Mouse (Mus musculus) megakaryocyte, adult 5-6 weeks (primary cell): ENCODE measurements around the gene Ap1g1. TPM values are rescaled to one million over a fixed set of nuclear protein-coding genes. Genes with fewer than 3 reads are reported as not detected.
"Not testable (repeated sequence)": the region's sequence is repeated elsewhere in the genome, so short reads cannot be mapped to it uniquely, and the experiment has no call there.

ENCODE experiments used
- ATAC-seq: 2 replicates; pipeline ENCODE4 v1.8.0; 2016; ENCODE audit warnings: mild to moderate bottlenecking, inconsistent platforms; ENCODE audit not compliant: poor library complexity, severe bottlenecking
- total RNA-seq, 2 experiments: library from RNA; stranded (forward) in 1 of 2; stranded (reverse) in 1 of 2; fragments of 153-499, 151-499 nt in 1 of 2; fragments of 221-1000, 200-1000 nt in 1 of 2; gene quantifications; 2 replicates each; pipeline versions ENCODE4 v1.2.3 to v1.2.4; 2015 to 2017

The Ap1g1 gene
- total RNA-seq, 2 experiments from 2014 or later, result 68.4 to 85.2 TPM

DNA sequence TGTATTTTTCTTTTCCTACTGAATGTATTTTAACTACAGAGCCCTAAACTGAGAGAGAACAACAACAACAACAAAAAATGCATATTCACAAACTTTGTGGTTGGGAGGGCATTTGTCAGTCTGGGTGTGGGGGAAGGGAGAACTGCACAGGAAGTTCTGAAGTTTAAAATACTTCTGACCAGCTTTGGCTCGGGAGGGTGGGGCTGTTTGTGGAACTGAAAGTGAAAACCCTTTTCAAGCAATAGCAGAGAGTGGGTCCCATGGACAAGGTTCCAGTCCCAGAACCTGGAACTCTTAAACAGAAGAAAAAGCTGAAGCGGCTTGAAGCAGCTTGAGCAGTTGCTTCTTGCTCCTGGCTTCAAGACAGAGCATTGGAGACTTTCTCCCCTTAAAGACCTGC, 85.0 kb downstream of the Ap1g1 start:
- peak; percentile 74 for ATAC-seq

DNA sequence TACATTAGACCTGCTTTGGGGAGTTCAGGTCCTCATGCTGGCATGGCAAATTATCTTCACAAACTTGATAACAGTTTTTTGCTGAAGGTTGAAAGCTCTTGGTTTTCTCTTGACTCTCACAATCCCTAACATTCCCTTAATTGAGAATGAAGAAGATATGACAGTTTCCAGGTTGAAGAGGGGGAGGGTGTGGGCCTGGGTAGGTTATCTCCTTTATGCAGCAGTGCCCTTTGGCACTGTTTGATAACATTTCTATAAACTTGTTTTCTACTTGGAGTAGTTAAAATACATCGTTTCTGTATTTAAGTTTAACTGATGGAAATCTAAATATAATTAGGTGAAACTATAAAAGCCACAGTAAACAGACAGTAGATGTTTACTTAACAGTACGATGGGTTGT, 86.4 kb downstream of the Ap1g1 start:
- no peak for ATAC-seq

DNA sequence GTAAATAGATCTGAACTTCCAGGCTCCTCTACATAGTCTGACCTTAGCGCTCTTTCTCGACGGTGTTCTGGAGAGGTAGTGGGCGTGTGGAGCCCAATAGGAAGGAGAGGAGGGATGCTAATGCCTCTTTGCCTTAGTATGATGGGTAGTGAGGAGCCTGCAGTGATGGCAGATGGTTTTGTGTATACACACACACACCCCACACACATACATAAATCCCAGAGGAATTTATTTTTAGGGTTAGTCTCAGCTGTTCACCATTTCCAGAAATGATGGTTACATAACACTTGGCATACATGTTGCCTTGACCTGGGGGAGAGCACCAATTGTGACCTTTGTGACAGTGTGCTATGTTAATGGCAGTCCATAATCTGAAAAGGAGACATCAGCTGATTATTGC, 87.2 kb downstream of the Ap1g1 start:
- ATAC-seq, result no peak

DNA sequence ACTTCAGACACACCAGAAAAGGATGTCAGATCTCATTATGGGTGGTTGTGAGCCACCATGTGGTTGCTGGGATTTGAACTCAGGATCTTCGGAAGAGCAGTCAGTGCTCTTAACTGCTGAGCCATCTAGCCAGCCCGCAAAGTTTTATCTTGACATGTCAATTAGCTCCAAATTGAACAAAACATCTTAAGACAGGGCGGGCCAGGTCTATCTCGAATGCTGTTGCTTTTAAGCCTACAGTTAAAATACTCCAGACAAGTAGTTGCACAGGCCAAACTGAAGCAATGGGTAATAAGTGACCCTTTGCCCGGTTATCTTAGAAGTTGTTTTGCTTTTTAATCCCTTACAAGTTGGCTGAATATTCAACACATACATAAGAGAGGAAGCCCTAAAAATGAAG, 88.3 kb downstream of the Ap1g1 start:
- no peak for ATAC-seq

DNA sequence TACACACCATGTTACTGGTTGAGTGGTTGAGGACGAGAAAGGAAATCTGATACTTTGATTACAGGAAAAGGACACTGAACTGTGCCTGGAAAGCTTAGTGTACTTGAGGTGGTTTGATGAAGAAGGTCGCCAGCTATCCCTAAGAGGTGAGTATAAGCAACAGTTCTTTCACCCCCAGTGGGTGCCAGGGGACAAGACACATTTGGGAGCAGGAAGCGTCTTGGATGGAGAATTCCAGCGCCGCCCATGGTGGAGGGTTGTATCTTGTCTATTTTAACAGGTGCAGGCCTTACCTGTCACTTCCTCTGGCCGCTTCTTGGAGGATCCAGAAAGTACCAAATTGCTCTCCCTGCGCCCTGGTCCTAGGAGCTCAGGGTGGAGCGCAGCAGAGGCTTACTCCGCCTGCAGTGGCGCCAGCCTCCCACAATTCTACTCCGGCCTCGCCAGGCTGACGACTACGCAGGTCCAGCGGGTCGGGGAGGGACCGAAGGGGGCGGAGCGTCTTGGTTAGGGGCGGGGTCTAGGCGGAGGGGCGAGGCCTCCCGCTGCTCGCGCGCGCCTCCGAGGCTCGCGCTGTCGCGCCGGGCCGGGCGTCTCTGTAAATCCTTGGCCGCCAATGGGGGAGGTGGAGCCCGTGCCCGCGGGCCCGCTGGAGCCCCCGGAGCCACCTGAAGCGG, 89.8 kb downstream of the Ap1g1 start, which contains the start of gene Phlpp2:
Gene Phlpp2, plus strand, starts transcription at position 540 of the 677 bp plus-strand sequence.
- peak; percentile 93 for ATAC-seq

DNA sequence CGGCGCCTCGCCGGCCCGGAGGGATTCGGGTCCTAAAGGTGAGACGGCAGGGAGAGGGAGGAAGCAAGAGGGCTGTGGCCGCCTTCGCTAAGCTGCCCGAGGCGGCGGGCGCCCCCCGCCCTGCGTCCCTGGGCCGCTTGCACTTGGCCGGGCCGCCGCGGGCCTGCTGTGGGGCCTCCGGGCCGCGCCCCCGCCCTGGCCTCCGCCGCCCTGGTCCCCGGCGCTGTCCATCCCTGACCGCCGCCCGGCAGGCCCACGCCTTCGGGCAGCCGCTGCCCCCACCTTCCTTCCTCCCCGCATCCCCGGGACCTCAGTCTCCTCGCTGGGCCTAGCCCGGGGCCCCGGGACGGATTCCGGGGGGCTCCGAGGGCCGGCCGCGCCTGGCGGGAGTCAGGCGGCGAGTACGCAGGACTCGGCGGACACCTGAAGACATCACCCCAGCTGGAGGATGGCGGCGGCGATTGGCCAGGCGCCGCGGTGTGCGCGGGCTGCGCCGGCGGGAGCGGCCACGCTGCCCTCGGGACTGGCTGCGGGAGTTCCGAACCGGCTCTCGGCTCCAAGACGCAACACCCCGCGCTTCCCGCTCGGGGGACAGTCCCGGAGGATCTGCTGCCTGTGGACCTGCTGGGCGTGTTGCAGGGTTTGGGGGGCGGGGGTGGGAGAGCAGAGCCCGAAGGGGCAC, 90.5 kb downstream of the Ap1g1 start:
- peak; percentile 25 for ATAC-seq

DNA sequence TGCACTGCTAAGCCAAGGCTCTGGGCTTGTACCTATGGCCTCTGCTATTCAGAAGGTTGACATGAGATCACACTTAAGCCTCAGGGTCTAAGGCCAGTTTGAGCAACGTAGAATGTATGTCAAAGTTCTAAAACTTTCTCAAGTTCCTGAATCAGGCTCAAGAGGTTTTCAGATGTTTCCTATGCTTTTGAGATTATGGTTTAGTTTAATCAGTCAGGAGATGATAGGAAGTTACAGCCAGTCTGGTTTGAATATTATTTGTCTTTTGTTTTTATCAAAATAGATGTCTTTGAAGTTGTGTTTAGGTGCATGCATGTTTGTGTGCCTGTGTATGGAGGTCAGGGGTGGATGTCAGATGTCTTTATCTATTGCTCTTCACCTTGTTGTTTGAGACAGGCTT, 92.7 kb downstream of the Ap1g1 start:
- ATAC-seq, result no peak

DNA sequence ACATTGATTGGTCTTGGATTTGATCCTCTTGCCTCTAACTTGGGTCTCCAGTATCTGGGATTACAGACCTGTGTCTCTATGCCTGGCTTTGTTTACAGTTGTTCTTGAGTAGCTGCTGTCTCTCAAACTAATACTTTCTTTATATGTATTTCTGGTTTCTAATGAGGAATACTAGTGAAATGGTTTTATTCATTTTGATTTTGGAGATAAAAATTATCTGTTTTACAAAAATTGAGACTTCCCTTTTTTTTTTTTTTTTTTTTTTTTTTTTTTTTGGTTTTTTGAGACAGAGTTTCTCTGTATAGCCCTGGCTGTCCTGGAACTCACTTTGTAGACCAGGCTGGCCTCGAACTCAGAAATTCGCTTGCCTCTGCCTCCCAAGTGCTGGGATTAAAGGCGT, 95.4 kb downstream of the Ap1g1 start:
- not testable (repeated sequence) for ATAC-seq

DNA sequence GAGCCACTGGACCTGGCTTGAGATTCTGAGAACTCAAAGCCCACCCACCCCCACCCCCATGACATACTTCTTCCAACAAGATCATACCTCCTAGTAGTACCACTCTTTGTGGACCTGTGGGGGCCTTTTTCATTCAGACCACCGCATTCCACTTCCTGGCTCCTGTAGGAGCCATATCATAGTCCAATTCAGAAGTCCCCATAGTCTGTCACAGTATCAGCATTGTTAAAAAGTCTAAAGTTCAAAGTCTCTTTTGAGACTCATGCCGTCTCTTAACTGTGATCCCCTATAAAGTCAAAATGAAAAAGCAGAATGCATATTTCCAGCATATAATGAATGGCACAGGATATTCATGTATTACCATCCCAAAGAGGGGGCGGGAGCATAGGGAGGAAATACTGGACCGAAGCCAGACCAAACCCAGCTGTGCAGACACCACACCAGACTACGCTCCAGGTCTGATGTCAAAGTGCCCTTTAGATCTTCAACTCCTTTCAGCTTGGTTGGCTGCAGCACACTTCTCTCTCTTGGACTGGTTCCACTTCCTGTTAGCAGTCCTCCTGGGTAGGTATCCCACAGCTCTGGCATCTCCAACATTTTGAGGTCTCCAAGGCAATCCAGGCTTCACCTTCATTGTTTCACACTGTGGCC, 101.8 kb downstream of the Ap1g1 start:
- no peak for ATAC-seq

DNA sequence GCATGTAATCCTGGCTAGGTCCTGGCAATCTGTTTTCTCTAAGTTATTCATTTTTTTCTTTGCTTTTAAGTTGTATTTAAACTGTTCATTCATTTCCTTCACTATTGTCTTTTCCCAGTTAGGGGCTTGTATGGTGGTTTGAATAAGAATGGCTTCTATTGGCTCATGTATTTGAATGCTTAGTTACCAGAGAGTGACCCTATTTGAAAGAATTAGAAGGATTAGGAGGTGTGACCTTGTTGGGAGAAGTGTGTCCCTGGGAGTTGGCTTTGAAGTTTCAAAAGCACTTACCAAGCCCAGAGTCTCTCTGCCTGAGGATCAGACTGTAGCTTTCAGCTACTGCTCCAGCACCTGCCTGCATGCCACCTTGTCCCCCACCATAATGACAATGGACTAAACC, 106.9 kb downstream of the Ap1g1 start:
- no peak for ATAC-seq

DNA sequence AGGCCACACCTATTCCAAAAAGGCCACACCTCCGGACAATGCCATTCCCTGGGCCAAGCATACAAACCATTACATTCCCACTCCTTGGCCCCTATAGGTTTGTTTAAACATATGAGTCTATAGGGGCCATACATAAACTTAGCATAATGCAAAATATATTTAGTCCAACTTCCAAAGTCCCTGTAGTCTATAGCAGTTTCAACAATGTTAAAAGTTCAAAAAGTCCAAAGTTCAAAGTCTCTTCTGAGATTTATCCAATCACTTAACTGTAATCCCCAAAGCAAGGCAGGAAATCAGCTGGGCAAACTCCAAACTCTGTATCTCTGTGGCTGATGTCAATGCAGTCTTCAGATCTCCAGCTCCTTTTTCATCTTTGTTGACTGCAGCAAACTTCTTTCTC, 110.9 kb downstream of the Ap1g1 start:
- ATAC-seq, result no peak

DNA sequence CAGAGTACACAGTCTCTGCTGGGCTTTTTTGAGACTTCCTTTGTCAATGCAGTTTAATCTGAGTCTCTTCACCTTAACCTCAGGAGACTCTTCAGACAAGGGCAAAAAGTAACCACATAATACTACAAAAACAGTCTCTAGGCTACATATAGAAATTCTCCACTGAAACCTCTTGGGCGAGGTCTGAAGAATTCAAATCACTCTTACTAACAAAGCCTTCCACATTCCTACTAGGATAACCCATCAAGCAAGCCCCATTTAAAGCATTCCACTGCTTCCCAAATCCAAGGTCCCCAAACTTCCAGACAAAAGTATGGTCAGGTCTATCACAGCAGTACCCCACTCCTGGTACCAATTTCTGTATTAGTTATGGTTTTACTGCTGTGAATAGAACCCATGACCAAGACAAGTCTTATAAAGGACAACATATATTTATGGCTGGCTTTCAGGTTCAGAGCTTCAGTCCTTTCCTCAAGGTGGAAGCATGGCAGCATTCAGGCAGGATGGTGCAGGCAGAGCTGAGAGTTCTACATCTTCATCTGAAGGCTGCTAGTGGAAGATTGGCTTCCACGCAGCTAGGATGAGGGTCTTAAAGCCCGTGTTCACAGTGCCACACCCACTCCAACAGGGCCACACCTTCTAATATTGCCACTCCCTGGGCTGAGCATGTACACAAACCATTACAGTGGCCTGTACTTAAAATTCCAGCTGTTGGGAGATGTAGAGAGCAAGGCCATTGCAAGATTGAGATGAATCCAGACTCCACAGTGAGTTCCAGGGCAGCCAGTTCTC, 112.6 kb downstream of the Ap1g1 start:
- no peak for ATAC-seq

DNA sequence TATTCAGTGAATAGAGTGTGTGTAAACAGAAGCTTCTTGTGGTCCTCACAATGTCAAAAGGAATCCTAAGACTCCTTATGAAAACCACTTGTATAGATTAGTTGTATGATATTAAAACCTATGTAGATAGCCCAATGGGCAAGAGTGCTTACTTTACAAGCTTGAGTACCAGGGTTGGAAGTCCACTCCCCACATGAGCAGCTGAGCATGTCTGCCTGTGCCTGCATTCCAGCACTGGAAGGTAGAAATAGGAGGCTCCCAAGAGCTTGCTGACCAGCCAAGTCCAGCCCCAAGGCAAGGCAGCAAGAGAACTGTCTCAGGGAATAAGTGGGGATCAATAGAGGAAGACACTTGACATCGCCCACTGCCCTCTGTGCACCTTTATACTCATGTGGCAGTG, 116.3 kb downstream of the Ap1g1 start:
- no peak for ATAC-seq

DNA sequence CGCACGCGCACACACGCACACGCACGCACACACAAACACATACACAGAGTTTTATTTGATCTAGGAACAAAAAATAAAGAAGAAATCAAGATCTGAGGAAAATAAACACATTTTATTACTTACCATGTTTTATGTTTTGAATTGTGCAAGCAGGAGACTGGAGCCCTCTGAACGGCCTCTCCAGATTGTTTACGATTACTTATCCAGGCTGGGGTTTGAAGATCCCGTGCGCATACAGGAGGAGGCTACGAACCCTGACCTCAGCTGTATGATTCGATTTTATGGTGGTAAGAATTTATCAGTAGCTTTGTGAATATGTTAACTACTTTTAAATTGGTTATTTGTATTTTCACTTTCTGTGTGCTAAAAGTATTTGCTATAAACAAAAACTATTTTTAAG, 117.0 kb downstream of the Ap1g1 start:
- ATAC-seq, result no peak

DNA sequence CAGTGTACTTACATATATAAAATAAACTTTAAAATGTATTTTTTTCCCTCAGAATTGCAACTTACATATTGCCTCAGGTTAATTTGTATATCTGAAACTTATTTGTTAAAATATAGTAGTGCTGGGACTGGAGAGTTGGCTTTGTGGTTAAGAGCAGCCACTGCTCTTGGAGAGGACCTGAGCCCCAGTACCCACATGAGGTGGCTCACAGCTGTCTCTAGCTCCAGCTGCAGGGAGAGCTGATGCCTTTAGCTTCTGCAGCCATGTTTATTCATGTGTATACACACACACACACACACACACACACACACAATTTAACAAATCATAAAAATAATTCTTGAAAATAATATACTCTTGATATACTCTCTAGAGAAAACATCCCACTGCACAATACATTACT, 124.0 kb downstream of the Ap1g1 start:
- ATAC-seq, result no peak

DNA sequence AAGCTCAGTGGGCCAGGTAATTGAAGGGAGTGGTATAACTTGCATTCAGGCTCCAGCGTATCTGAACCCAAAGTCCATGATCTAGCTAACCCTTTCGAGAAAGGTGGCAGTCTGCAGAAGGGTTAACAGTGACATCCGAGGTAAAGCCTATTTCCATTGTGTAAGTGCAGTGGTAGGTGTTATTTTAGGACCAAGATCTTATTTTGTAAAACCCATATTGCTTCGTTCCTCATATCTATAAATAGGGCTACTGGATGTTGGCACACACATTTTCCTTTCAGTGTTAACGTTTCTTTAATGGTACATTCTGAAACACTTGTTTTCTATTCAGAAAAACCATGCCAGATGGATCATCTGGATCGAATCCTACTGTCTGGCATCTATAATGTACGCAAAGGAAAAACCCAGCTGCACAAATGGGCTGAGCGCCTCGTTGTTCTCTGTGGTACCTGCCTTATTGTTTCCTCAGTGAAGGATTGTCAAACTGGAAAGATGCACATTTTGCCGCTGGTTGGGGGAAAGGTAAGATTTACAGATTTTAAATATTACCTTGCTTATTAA, 125.6 kb downstream of the Ap1g1 start:
- peak; percentile 79 for ATAC-seq

DNA sequence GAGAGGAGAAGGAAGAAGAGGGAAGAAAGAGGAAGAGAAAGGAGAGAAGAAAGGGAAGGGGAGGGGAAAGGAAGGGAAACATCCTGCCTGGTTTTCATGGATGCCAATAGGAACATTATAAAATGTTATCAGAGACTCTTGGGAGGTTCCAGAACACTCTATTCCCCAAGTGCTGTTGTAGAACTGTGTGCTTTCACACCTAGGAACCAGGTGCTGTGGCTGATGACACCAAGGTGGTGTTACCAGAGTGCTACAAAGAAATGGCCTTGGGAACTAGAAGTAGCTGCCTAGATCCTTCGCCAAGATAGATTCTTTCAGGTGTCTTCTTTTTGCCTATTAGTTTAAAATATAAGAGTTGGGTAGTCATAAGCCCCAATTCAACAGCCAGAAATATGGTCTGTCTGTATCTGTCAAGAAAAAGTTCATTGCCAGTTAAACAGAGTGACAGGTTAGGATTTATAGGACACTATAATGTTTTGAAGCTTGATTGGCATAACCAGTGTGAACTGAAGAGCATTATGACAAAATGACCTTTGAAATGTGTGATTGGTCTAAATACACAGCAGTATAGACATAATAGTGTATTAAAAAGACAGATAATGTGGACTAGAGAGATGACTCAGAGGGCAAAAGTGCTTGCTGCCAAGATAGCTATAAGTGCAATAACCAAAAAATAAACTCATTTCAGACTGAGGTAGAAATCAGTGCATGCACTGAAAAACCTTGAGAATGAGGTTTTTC, 126.7 kb downstream of the Ap1g1 start:
- ATAC-seq, result no peak

DNA sequence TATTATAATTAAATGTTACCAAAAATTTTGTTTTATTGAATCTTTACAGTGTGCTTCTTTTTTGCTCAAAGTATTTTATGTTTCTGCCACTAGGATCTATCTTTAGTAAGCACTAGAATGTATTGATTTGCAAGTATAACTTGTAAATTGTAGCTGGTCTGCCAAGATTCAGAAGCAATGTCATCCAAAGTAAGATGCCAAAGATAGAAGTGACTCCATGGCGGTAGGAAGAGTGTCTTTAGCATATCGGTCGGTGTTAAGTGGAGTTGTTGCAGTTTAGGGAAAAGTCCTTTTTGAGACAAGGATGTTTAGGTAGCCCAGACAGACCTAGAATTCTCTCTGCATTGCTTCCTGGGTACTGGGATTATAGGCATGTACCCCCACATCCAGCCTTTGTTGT, 128.6 kb downstream of the Ap1g1 start:
- ATAC-seq, result no peak

DNA sequence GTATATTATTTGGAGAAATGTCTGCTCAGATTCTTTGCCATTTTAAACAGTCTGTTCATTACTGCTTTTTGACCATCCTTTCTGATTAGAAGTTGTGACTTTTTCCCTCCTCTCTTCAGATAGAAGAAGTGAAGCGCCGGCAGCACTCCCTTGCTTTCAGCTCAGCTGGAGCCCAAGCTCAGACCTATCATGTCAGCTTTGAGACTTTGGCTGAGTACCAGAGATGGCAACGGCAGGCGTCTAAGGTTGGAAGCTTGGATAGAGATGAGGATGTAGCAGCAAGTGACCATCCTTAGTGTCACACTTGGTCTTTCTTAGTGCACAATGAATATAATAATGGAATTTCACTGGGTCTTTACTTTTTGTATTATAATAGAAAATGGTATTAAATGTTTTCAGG, 129.0 kb downstream of the Ap1g1 start:
- ATAC-seq, result no peak
